Mouse (Mus musculus): ENCODE results near the gene Nav2.

DNA sequence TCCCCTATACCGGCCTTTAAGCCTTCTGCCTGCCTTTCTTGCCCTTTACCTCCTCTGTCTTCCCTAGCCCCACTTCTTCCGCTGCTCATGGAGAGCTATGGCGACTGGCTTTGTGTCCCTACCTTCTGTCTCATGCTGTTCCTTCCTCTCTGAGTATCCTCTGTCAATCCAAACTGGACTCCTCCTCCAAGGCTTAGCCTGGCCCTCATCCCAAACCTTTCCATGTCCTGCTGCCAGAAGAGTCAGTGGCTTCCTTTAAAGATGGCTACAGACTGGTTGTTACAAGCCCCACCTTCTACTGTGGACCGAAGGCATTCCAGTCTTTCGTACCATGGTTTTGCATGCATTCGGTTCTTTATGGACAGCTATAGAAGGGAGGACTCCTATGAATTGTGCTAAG, 674.7 kb downstream of the Nav2 start:
- TF ChIP-seq CTCF (IDR thresholded peaks at IDR 0.05) (no peak), EP300 (IDR thresholded peaks at IDR 0.05) (no peak)

Measured in lung, postnatal 0 days (tissue).